Mouse (Mus musculus) fat pad, adult 2 months (tissue): Measurements from ENCODE around the gene Sh3pxd2a.

Source experiments
- DNase-seq: peaks from one replicate; pipeline ENCODE4 v3.0.0-alpha.2; 2011; ENCODE audit warnings: low read depth, low spot score; ENCODE audit errors: extremely low read depth

Gene Sh3pxd2a

GRCm38 (mm10) chr19:47343422-47343821, 120.8 kb downstream of the Sh3pxd2a start:
- DNase-seq = no peak

- DNase-seq = no peak
These were observed 125.0 kb downstream of the Sh3pxd2a start for GRCm38 (mm10) chr19:47339165-47339564.

- DNase-seq = no peak
These were observed 125.6 kb downstream of the Sh3pxd2a start for GRCm38 (mm10) chr19:47338396-47339164.

- no peak for DNase-seq
These were observed 126.5 kb downstream of the Sh3pxd2a start for GRCm38 (mm10) chr19:47337743-47338142.

GRCm38 (mm10) chr19:47337191-47337590, 127.0 kb downstream of the Sh3pxd2a start:
- DNase-seq = no peak

- DNase-seq = no peak
These were observed 128.9 kb downstream of the Sh3pxd2a start for GRCm38 (mm10) chr19:47335262-47335661.

GRCm38 (mm10) chr19:47334713-47335112, 129.5 kb downstream of the Sh3pxd2a start:
- DNase-seq = no peak

GRCm38 (mm10) chr19:47330743-47331227, 133.4 kb downstream of the Sh3pxd2a start:
- DNase-seq = no peak

GRCm38 (mm10) chr19:47329102-47329501, 135.1 kb downstream of the Sh3pxd2a start:
- DNase-seq = no peak

- DNase-seq = no peak
These were observed 136.0 kb downstream of the Sh3pxd2a start for GRCm38 (mm10) chr19:47327896-47328882.

GRCm38 (mm10) chr19:47325881-47326280, 138.3 kb downstream of the Sh3pxd2a start:
- no peak for DNase-seq

GRCm38 (mm10) chr19:47323096-47323849, 140.9 kb downstream of the Sh3pxd2a start:
- DNase-seq = no peak

GRCm38 (mm10) chr19:47320331-47320668, 143.9 kb downstream of the Sh3pxd2a start:
- no peak for DNase-seq

GRCm38 (mm10) chr19:47319521-47320330, 144.5 kb downstream of the Sh3pxd2a start:
- DNase-seq = no peak

GRCm38 (mm10) chr19:47319061-47319460, 145.1 kb downstream of the Sh3pxd2a start:
- DNase-seq = no peak

- no peak for DNase-seq
These were observed 146.9 kb downstream of the Sh3pxd2a start for GRCm38 (mm10) chr19:47317063-47317938.

- no peak for DNase-seq
These were observed 147.7 kb downstream of the Sh3pxd2a start for GRCm38 (mm10) chr19:47316288-47317062.

- DNase-seq = no peak
These were observed 148.3 kb downstream of the Sh3pxd2a start for GRCm38 (mm10) chr19:47315917-47316265.
